In the genomic region with DNA sequence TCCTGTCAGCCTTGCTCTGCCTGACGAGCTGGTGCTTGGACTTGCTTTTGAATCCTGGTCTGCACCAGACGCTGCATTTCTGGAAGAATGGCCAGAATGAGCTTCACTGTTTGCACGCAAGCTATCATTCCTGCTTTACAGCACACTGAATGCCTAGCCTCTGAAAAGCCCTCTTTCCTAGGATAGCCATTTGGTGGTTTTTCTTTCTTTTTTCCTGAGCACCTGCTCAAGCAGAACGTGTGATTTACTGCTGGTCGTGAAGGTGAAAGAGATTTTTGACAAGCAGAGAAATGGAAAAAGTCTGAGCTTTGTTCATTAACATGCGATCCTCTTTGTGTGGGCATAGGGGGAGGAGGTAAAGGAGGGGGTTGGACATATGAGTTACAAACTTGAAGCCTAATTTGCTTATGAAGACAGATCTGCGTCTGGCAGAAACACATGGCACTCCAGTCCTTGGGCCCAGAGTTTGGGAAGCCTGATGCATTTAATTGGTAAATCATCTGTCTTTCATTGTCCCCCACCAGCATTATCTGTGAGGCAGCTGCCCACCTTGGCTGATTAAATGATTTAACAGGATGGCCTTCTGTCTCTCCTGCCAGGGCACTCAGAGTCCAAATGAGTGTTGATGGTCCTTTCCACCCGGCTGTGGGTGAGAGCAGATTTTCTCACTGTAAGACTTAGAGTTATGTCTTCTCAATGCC, we compare ENCODE assay signal across 12 mouse cellular contexts.
DNase-seq lines count a peak whose midpoint lies in the region; ATAC-seq lines count a peak whose summit lies in the region.
"Had no signal": no experiment of that assay in that cellular context is flagged by ENCODE, and none has a peak within 500 bp of the region (broad histone marks: within the 10 kb centered on the region; RNA-seq: fewer than 3 reads in every experiment).

No protein-coding gene starts in this region.

- H3K9me3 ChIP-seq in kidney, embryonic 16.5 days (ENCODE audit: low read length), result no peaks in the 10 kb centered on the region
- H3K9me3 ChIP-seq: limb, embryonic 10.5 days had no signal

- DNase-seq in kidney, postnatal 36 days, result no peak
- peak; percentile 5 for DNase-seq in forelimb bud, embryonic 11.5 days (ENCODE audit: low read depth, low spot score)
- DNase-seq in layer of hippocampus, postnatal 25 days (ENCODE audit: extremely low spot score in 1 of 2, low spot score in 1 of 2), result peak; percentile 17 to 26
- DNase-seq in retina, embryonic 14.5 days (ENCODE audit: low spot score), result peak; percentile 68
- no peak for DNase-seq in gastrocnemius, postnatal 36 days
- DNase-seq in lung, postnatal 14 days, result no peak
- DNase-seq: cerebellum, adult 8-10 months; lung, postnatal 10 days; thymus, adult 18-20 months had no signal

- H3K9ac ChIP-seq in kidney, embryonic 16.5 days (replicated peaks; ENCODE audit: low read length), result no peak overlapping the region

- no peaks in the 10 kb centered on the region for H3K36me3 ChIP-seq in kidney, embryonic 16.5 days (ENCODE audit: insufficient read depth, low read length)
- H3K36me3 ChIP-seq: limb, embryonic 10.5 days had no signal

- H3K27me3 ChIP-seq in kidney, embryonic 16.5 days (ENCODE audit: insufficient read depth, low read length), result no peaks in the 10 kb centered on the region

- H3K4me3 ChIP-seq in kidney, embryonic 16.5 days (ENCODE audit: low read length), result no peak overlapping the region
- H3K4me3 ChIP-seq: limb, embryonic 10.5 days had no signal

- H3K27ac ChIP-seq in kidney, embryonic 16.5 days (ENCODE audit: low read length), result no peak overlapping the region
- H3K27ac ChIP-seq: limb, embryonic 10.5 days had no signal

- peak; percentile 46; the same call in 1 of the 2 replicates for ATAC-seq in kidney, embryonic 16.5 days (ENCODE audit: low FRiP score, low TSS enrichment)
- ATAC-seq in erythroblast, adult 5-6 weeks (replicated peaks; ENCODE audit: low FRiP score, poor library complexity, severe bottlenecking), result no peak

- 36% methylated on average over 8 of the region's 8 CpGs for WGBS in kidney, embryonic 16.5 days

- H3K4me2 ChIP-seq in kidney, embryonic 16.5 days (replicated peaks; ENCODE audit: low read depth, low read length), result no peak overlapping the region

- intact Hi-C loops in gastrocnemius, postnatal 36 days (cut with DNase I), result no loop called here

- H3K4me1 ChIP-seq in kidney, embryonic 16.5 days (ENCODE audit: insufficient read depth, low read length), result peaks cover 6% of the 10 kb centered on the region; the same call in 1 of the 2 replicates

Comparison
In these comparisons a context has a peak if more than half of its experiments do, and no peak if none do; other contexts are left out.
1. DNase-seq: peak in forelimb bud, embryonic 11.5 days (single experiment), layer of hippocampus, postnatal 25 days (2 of 2) and retina, embryonic 14.5 days (single experiment); none in kidney, postnatal 36 days (0 of 2), gastrocnemius, postnatal 36 days (0 of 2) and lung, postnatal 14 days (single experiment).